Mouse (Mus musculus) midbrain, embryonic 14.5 days (tissue): ENCODE measurements around the gene Vps26c. TPM values are rescaled to one million over a fixed set of nuclear protein-coding genes. Genes with fewer than 3 reads are reported as not detected.

Source experiments
- polyA plus RNA-seq: library from polyadenylated mRNA; unstranded; fragments of >200 nt; fragmentation: Nextera tagmentation; extraction: Ambion mirVana; gene quantifications from 2 replicates; pipeline ENCODE4 v1.2.1, GENCODE M21; 2014

The Vps26c gene
- polyA plus RNA-seq, 1 experiment from 2014 or later: 73.7 TPM

Other genes starting within 250 kb of the Vps26c start
- 6.6 and 7.2 TPM in 2 replicates for gene Hlcs, start 213.3 kb downstream of the Vps26c start, polyA plus RNA-seq
- 0.70 and 1.2 TPM in 2 replicates for gene Ripply3, start 198.4 kb downstream of the Vps26c start, polyA plus RNA-seq
- gene Ttc3, start 156.2 kb downstream of the Vps26c start, polyA plus RNA-seq: 1,082 and 1,144 TPM in 2 replicates
- gene Pigp, start 155.0 kb downstream of the Vps26c start, polyA plus RNA-seq: 103 and 163 TPM in 2 replicates
- 16.8 and 20.8 TPM in 2 replicates for gene Dyrk1a, start 43.2 kb upstream of the Vps26c start, polyA plus RNA-seq